Mouse (Mus musculus): ENCODE measurements around the gene Gm11027. TPM values are rescaled to one million over a fixed set of nuclear protein-coding genes. Genes with fewer than 3 reads are reported as not detected.

Gm11027 gene
- polyA plus RNA-seq, 1 experiment, result not detected

GRCm38 (mm10) chr12:116307870-116308269, 32.7 kb downstream of the Gm11027 start:
- WGBS, result 74% methylated on average over 3 of the region's 3 CpGs
- no peak for DNase-seq
- no peak for TF ChIP-seq CTCF (conservative IDR thresholded peaks at IDR 0.05; ENCODE audit: insufficient read depth, insufficient read length, low read depth, low read length)
- no peak for TF ChIP-seq POLR2A (IDR thresholded peaks at IDR 0.05; ENCODE audit: low read depth, low read length)
- no peak overlapping the region for H3K4me3 ChIP-seq (ENCODE audit: insufficient read depth, low read depth, low read length)
- no peak overlapping the region for H3K27ac ChIP-seq (ENCODE audit: insufficient read depth, low read depth, low read length)
- H3K4me1 ChIP-seq (ENCODE audit: control insufficient read depth, insufficient read depth, low read length), result 0 out of 2 replicates have a peak, but pooled peaks cover 2% of the 10 kb centered on the region
- no peaks in the 10 kb centered on the region for H3K27me3 ChIP-seq (replicated peaks; ENCODE audit: control insufficient read depth, insufficient read depth, low read length)
- no peaks in the 10 kb centered on the region for H3K36me3 ChIP-seq (ENCODE audit: control insufficient read depth, insufficient read depth, low read length)

- DNase-seq, result no peak
- 46% methylated on average over 2 of the region's 2 CpGs for WGBS
- no peak for TF ChIP-seq POLR2A (IDR thresholded peaks at IDR 0.05; ENCODE audit: low read depth, low read length)
- no peak for TF ChIP-seq CTCF (conservative IDR thresholded peaks at IDR 0.05; ENCODE audit: insufficient read depth, insufficient read length, low read depth, low read length)
- H3K27me3 ChIP-seq (replicated peaks; ENCODE audit: control insufficient read depth, insufficient read depth, low read length), result no peaks in the 10 kb centered on the region
- no peak overlapping the region for H3K27ac ChIP-seq (ENCODE audit: insufficient read depth, low read depth, low read length)
- no peaks in the 10 kb centered on the region for H3K36me3 ChIP-seq (ENCODE audit: control insufficient read depth, insufficient read depth, low read length)
- no peak overlapping the region for H3K4me3 ChIP-seq (ENCODE audit: insufficient read depth, low read depth, low read length)
- 0 out of 2 replicates have a peak, but pooled peaks cover 2% of the 10 kb centered on the region for H3K4me1 ChIP-seq (ENCODE audit: control insufficient read depth, insufficient read depth, low read length)
Measured at GRCm38 (mm10) chr12:116308612-116309011, 33.4 kb downstream of the Gm11027 start.

- TF ChIP-seq CTCF (conservative IDR thresholded peaks at IDR 0.05; ENCODE audit: insufficient read depth, insufficient read length, low read depth, low read length) (no peak), POLR2A (IDR thresholded peaks at IDR 0.05; ENCODE audit: low read depth, low read length) (no peak)
- 83% methylated on average over 1 of the region's 1 CpGs for WGBS
Measured at GRCm38 (mm10) chr12:116313816-116314215, 38.6 kb downstream of the Gm11027 start.

GRCm38 (mm10) chr12:116315498-116315897, 40.3 kb downstream of the Gm11027 start:
- H3K27ac ChIP-seq (ENCODE audit: insufficient read depth, low read depth, low read length), result no peak overlapping the region
- no peak for TF ChIP-seq CTCF (conservative IDR thresholded peaks at IDR 0.05; ENCODE audit: insufficient read depth, insufficient read length, low read depth, low read length)
- TF ChIP-seq POLR2A (IDR thresholded peaks at IDR 0.05; ENCODE audit: low read depth, low read length), result no peak

More at GRCm38 (mm10) chr12:116313816-116314215, 38.6 kb downstream of the Gm11027 start:
- no peak for DNase-seq
- Histone ChIP-seq H3K27me3 (replicated peaks; ENCODE audit: control insufficient read depth, insufficient read depth, low read length) (no peaks in the 10 kb centered on the region), H3K4me3 (ENCODE audit: insufficient read depth, low read depth, low read length) (no peak overlapping the region), H3K27ac (ENCODE audit: insufficient read depth, low read depth, low read length) (no peak overlapping the region), H3K4me1 (ENCODE audit: control insufficient read depth, insufficient read depth, low read length) (no peaks in the 10 kb centered on the region), H3K36me3 (ENCODE audit: control insufficient read depth, insufficient read depth, low read length) (no peaks in the 10 kb centered on the region)

GRCm38 (mm10) chr12:116317818-116318217, 42.6 kb downstream of the Gm11027 start:
- H3K36me3 ChIP-seq (ENCODE audit: control insufficient read depth, insufficient read depth, low read length), result no peaks in the 10 kb centered on the region
- no peaks in the 10 kb centered on the region for H3K27me3 ChIP-seq (replicated peaks; ENCODE audit: control insufficient read depth, insufficient read depth, low read length)
- no peak overlapping the region for H3K4me3 ChIP-seq (ENCODE audit: insufficient read depth, low read depth, low read length)
- 70% methylated on average over 1 of the region's 1 CpGs for whole genome bisulfite sequencing
- H3K27ac ChIP-seq (ENCODE audit: insufficient read depth, low read depth, low read length), result no peak overlapping the region
- no peaks in the 10 kb centered on the region for H3K4me1 ChIP-seq (ENCODE audit: control insufficient read depth, insufficient read depth, low read length)
- DNase-seq, result no peak
- TF ChIP-seq CTCF (conservative IDR thresholded peaks at IDR 0.05; ENCODE audit: insufficient read depth, insufficient read length, low read depth, low read length), result no peak
- no peak for TF ChIP-seq POLR2A (IDR thresholded peaks at IDR 0.05; ENCODE audit: low read depth, low read length)

More at GRCm38 (mm10) chr12:116315498-116315897, 40.3 kb downstream of the Gm11027 start:
- Histone ChIP-seq H3K27me3 (replicated peaks; ENCODE audit: control insufficient read depth, insufficient read depth, low read length) (no peaks in the 10 kb centered on the region), H3K4me1 (ENCODE audit: control insufficient read depth, insufficient read depth, low read length) (no peaks in the 10 kb centered on the region), H3K4me3 (ENCODE audit: insufficient read depth, low read depth, low read length) (no peak overlapping the region), H3K36me3 (ENCODE audit: control insufficient read depth, insufficient read depth, low read length) (no peaks in the 10 kb centered on the region)
- no peak for DNase-seq
- WGBS, result 62% methylated on average over 3 of the region's 3 CpGs

Other genes with a start within 250 kb of the Gm11027 start
- 5.0 and 6.6 TPM in 2 replicates for gene Zfp386, start 227.7 kb upstream of the Gm11027 start, polyA plus RNA-seq (2012; rRNA removed)
- 0.43 and 0.52 TPM in 2 replicates for gene Vipr2, start 197.7 kb upstream of the Gm11027 start, polyA plus RNA-seq (2012; rRNA removed)
- gene Wdr60, start 12.4 kb upstream of the Gm11027 start, polyA plus RNA-seq (2012; rRNA removed), result 5.5 and 5.9 TPM in 2 replicates
- gene Esyt2, start 5.8 kb downstream of the Gm11027 start, polyA plus RNA-seq (2012; rRNA removed), result 6.8 and 8.8 TPM in 2 replicates
- gene Ncapg2, start 130.0 kb downstream of the Gm11027 start, polyA plus RNA-seq (2012; rRNA removed), result 0.73 and 0.89 TPM in 2 replicates
- 0.77 and 0.91 TPM in 2 replicates for gene Ptprn2, start 210.3 kb downstream of the Gm11027 start, polyA plus RNA-seq (2012; rRNA removed)

Data from kidney, adult 2 months (tissue).